Mouse (Mus musculus) retina, postnatal 7 days (tissue): ENCODE data around the gene Mnt.

Source experiments
- DNase-seq: peaks from one replicate; pipeline ENCODE4 v3.0.0-alpha.2; 2012; ENCODE audit warnings: low read depth, low spot score

The Mnt gene

DNA sequence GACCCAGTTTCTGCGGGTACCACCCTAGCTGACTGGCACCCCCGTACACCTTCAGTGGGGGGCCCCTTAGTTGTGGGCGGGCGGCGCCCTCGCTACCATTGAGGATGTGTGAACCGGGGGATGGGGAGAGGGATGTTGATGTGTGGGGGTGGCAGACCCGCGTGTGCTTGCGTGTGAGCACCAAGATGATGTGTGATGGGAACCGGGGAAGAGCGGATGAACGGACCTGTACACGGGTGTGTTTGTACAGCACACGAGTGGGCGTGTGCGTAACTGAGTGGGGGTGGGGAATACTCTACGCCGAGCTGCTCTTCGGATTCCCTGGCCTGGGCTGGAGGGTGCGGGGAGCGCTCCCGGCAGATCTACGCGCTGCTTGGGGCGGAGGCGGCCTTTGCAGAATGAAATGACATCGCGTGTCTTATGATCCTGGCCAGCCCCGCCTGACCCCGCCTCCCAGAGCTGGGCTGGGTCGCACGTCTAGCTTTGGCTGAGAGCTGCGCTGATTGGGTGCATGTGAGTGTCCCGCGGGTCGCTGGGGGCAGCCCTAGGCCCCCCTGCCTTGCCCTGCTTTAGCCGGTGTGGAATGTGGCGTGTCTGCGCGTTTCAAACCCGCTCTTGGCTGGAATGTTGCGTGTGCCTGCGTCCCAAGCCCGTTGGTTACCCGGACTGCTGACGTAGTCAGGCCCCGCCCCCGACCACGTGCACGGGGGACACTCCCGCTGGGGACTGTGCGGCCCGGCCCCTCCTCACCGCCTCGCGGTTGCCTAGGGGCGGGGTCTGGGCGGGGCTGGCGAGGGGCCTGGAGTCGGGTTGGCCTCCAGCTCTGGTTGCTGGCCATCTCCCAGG is 1.1 kb downstream of the Mnt start:
- DNase-seq = peak; percentile 96

DNA sequence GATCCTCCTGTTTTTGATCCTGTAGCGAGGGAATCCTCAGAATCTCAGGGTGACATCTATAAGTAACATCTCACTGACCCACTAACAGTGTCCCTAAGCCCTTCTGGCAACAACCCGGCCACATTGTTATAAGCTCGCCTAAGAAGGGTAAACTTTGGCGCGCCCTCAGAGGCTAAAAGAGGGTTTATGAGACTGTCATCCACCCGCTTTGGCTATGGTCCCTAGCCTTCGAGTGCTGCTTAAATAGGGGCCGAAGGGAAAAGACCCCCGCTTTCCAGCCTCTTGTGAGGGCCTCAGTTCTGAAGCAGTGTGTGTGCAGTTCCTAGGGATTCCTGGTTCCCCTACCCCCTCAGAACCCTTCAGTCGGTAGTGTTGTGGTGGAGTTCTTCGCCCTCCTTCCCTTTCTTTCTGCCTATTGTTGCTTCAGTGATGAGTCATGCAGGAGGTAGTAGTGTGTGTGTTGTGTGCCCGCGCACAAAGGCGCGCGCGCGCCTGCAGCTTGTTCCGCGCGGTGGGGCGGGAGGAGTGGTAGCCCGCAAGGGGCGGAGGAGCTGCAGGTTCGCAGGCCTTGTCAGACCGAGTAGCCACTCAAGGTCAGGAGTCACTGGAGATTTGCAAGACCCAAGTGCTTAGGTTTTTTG is 1.9 kb downstream of the Mnt start:
- DNase-seq = no peak

DNA sequence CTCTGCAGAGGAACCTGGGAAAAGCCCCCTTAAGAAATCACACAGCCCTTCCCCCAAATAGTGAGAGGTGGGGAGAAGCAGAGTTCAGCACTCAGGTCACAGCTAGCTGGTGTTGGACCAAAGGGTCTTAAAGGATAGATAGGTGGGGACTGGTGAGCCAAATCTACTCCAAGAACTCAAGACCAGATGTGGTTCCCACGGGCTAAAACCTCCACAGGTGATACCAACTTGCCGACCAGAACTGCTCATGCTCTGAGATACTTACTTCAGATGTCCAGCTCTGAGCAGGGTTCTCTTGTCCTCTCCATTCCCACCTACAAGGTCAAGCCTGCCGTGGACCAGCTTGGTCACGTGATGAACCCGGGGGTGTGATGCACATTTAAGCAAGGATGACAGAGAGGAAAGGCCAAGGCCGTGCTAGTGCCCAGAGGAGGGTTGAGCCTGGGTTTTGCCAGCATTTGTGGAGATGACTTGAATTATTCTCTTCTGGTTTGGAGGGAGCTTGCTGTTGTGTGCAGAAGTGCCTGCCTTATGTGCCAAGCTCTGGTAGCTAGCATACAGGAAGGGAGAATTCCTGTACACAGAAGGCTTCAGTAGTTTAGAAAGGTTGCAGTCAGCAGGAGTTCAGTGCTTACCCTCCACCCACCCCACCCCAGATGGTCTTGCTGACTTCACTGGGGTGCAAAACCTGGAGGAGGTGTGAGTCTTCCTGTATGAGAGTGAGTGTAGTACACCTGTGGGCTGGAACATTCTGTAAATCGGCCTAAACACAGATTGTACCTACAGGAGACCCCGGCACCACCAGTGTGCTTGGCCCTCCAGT is 3.0 kb downstream of the Mnt start:
- DNase-seq = no peak

DNA sequence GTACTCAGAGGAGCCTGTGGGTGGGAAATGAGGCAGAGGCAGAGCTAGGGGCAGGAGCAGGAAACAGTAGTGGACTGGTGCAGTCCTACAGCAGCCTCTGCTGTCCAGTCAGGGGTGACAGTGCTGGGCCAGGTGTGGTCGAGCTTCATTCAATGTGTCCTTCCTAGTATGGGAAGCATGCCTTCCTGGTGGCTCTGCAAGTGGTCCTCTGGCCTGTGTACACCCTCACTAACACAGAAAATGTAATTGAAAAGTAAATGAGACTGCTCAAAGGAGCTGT is 3.6 kb downstream of the Mnt start:
- no peak for DNase-seq

DNA sequence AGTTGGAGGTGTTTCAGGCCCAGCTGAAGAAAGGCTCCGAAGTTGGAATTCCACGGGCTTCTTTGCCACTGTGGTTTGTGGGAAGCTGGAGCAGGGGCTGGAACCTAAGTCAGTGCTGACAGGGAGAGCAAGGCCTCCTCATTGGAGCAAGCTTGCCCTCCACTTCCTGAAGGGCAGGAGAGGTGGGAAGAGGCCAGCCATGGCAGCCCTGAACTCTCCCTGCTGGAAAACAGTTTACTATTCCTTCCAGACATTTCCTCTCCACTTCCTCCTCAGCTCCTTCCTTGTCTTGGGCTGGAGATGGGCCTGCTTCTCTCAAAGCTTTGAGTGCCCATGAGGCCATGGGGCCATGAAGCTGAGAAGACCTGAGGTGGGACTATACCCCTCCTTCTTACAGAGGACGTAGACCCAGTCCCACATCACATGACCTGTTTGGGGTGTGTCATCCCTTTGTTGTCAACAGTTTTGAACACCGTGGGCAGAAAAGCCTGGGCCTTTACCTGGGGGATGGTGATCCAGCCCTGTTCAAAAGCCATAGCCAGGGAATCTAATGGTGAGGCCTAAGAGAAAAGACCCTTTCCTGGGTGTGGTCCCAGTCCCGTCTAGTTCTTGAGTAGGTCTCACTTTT is 4.0 kb downstream of the Mnt start:
- no peak for DNase-seq

DNA sequence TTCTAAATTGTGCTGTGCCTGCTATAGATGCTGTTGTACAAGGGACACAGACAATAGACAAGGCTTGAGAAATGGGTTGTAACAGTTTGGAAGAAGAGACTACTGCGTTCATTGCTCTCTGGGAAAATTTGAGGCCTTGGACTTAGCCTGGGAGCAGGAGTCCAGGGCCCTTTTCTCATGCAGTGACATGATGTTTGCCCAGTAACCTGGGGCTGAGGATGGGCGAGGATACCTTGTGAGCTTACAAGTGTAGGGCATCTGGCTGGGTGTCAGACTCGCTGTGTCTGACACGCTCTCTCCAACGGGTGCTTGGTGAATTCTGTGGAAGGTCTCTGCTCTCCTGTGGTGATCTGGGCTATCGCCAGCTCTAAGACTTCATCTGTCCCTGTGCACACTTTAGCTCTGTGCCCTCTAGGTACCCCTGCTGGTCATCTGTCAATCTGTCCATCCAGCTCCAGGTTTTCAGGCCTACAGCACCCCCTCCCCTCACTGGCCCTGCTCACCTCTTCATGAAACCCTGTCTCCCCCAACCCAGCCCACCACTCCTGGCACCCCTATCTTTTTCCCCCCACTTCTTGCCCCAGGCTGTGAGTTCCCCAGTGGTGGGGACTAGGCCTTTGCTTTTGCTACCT is 5.0 kb downstream of the Mnt start:
- DNase-seq = no peak

DNA sequence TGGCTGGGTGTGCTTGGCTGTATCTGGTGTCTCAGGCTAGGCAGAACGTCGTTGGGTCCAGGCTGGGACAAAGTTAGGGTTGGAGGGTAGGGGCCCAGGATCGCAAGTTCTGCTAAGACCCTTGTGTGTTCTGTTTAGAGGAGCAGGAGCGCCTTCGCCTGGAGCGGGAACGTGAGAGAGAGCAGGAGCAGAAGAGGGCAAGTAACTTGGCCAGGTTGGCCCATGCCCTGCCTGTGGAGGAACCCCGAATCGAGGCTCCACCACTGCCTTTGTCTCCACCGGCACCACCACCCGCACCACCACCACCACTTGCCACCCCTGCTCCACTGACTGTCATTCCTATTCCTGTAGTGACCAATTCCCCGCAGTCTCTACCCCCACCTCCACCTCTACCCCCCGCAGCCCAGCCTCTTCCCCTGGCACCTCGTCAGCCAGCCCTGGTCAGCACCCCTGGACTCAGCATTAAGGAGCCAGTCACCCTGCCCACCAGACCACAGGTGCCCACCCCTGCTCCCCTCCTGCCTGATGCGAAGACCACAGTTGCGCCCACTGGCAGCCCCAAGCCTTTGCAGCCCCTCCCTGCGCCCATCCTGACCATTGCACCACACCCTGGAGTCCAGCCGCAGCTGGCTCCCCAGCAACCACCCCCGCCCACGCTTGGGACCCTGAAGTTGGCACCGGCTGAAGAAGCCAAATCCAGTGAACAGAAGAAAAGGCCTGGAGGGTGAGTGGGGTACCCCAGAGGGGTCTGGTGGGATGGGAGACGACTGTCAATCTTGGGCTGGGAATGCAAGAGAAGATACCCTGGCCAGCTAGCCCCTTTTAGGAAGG is 5.7 kb downstream of the Mnt start:
- no peak for DNase-seq

DNA sequence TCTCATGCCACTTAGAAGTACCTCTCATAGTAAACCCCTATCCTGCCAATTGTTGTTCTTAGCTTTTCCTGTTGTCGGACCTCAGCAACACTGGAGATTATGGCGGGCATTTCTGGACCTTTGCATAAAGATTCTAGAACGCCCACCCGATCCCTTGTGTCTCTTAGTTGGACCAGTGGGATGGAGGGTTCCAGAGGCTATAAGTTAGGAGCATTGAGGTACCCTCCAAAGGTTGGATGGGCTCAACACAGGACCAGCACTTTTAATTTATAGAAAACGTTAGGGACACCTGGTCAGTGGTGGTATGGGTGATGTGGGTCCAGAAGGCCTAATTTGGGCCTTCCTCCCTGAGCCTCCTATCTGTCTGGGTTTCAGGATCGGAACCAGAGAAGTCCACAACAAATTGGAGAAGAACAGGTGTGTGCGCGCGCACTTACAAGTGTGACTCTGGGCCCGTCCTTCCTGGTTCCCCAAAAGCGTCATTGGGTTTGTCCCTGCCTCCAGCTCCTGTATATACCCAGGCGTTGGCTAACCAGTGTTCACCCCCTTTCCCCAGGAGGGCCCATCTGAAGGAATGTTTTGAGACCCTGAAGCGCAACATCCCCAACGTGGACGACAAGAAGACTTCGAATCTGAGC is 6.5 kb downstream of the Mnt start:
- DNase-seq = no peak

DNA sequence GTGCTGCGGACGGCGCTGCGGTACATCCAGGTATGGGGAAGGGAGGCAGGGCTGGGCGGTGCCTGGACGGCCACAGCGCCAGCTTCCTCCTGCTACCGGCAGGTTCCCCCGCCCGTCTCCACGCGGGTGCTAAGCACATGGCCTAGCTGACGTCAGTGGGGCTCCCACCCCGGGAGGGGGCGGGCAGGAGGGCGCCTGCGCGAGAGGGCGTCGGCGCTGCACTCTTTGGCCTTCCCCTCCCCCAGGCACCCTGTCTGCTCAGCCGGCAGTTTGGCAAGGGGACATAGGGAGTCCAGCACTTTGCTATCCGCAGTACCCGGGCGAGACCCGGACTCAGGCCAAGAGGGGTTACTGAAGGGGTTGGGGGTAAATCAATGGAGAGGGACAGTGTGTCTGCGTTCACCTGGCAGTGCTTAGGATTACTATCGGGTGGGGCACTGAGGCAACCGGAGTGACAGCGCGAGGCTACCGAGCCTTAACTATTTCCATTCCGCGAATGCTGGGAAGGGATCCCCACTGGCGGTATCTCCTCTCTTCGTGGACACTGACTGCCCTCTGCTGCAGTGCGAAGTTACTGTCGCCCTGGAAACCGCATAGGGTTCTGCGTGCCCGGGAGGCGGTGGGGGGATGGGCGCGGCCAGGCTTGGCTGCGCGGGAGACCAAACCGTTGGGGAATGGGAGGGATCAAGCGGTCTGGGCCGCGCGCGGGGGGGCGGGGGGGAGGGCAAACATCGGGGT is 7.1 kb downstream of the Mnt start:
- peak; percentile 81 for DNase-seq

DNA sequence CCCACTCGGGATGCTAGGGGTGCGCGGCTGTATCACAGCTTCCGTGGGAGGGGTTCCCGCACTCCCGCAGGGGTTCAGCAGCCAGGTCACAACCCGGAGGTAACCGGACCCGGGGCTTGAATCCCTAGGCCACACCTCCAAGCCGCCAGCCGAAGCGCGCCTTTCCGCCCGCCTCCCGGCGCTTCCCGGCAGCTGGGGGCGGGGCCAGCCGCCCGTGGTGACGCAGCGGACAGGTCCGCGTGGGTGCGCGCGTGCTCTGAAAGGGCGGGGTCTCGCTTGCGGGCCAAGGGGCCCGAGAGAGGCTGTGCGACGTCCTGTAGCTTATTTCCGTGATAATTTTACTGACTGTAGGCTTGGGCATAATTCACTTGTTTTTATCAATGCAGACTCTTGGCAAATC is 7.7 kb downstream of the Mnt start:
- DNase-seq = peak; percentile 83

DNA sequence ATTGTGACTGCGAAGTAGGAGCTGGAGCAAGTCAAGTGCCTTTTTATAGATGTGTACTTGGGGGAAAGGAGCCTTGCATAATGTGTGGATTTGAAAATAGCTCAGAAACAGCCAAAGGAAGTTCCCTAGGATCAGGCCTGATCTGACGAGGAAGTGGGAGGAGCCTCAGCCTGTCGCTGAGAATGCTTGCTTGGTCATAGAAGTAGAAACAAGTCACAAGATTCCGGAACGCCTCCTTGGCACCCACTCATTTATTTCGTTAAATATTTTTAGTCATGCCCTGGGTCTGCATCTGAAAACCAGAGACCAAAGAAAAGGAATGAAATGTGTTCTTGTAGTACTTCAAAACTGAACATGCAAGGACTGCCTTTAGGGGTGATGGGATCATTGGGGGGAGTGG is 8.3 kb downstream of the Mnt start:
- no peak for DNase-seq

DNA sequence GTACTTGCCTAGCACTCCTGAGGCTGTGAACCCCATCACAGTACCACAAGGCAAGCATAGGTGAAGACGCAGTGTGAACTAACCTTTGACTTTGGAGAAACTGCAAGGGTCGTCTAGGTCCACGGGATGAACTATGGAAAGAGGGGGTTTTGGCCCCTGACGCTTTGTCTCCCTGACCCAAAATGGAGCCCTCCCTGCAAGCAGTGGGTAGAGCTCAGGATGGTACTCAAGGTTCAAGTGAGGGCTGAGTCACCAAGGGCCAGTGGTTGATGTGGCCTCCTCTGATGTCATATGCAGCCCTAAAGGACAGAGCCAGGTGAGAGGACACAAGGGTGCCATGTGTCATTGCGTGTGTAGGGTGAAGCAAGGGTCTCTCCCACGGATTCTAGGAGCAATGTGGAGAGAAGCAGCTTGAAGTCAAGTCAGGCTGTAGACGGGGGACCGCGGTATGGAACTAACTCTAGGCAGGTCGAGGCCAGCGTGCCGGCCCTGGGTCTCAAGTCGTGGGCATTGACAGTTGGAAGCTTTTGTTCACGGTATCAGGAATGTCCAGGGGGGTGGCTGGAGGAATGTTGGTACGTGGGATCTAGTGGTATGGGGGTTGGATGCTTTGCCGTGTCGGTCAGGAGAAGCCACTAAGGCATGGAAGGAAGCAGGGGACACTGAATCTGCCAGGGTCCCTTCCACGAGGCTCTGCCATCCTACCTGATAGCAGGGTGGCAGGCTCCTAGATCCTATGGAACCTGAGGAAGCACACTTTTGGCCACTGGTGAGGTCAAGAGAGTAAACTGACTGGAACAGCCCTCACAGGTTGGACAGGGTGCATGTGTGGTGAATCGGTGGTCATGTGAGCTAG is 9.4 kb downstream of the Mnt start:
- no peak for DNase-seq

DNA sequence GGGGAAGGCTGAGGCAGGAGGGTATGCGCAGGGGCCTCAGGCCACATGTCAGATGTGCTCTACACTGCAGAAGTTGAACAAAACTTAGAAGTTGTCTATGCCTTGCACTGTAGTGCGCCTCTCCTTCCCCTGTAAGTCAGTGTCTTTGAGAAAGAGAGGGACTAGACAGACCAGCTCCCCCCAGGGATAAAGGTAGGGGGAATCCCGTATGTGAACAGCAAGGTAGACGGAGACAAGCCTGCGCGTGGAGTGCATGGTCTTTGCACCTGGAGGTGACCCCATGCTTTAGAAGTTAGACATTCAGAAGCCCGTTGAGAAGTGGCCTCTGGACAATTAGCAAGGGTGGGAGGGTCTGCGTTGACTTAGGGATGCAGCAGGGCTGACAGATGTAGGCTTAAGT is 10.0 kb downstream of the Mnt start:
- no peak for DNase-seq

DNA sequence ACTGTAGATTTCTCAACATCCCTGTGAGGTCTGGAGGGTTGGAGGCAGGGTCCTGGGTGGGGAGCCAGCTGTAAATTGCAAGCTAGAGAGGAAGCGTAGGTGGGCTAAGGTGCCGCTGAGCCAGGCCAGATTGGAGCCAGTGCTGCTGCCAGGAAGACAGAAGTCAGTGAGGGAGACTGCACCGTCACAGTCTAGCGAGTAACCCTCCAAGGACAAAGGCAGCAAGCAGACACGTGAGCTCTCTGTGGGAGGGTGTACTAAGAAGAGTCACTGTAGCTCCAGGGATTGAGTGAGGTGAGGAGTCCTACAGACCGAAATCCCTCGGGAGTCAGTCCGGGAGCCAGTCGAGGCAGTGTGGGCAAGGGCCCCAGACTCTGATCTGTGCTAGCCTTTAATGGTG is 10.6 kb downstream of the Mnt start:
- DNase-seq = no peak

DNA sequence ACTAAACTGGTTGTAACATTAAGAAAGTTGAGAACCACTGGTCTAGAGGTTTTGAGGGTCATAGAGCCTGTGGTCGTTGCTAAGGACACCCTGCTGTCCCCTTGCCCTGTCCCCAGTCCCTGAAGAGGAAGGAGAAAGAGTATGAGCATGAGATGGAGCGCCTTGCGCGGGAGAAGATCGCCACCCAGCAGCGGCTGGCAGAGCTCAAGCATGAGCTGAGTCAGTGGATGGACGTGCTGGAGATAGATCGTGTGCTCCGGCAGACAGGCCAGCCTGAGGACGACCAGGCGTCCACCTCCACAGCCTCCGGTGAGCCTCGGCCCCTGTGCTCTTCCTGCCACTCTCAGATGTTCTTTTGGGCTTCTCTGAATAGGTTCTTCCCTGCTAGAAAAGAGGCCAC is 11.3 kb downstream of the Mnt start:
- DNase-seq = no peak

DNA sequence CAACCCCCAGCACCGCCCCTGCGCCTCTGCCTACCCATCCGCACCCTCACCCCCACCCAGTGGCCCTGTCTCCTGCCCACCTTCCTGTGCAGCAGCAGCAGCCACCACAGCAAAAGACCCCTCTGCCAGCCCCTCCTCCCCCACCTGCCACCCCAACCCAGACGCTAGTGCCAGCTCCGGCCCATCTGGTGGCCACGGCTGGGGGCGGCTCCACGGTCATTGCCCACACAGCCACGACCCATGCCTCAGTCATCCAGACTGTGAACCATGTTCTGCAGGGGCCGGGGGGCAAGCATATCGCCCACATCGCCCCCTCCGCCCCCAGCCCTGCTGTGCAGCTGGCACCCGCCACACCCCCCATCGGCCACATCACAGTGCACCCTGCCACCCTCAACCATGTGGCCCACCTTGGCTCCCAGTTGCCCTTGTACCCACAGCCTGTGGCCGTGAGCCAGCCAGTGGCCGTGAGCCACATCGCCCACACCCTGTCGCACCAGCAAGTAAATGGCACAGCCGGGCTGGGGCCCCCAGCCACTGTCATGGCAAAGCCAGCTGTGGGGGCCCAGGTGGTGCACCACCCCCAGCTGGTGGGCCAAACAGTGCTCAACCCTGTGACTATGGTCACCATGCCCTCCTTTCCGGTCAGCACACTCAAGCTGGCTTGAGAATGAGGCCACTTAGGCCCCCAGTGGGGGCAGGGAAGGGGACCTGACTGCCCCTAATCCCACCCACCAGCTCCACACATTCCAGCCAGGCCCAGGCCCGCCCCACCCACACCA is 12.1 kb downstream of the Mnt start:
- DNase-seq = no peak

DNA sequence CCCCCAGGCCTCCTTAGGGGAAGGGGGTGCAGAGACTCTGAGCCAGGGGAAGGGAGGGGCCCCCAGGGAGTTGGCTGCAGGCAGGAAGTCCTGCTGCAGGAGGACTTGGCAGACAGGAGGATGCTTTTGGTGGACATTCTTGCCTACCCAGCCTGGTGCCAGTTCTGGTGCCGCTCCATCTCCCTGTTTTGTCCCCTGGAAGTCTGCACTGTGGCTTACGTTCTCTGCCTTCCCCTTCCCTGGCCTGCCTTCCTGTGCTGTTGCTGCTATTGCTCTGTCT is 12.7 kb downstream of the Mnt start:
- DNase-seq = no peak

DNA sequence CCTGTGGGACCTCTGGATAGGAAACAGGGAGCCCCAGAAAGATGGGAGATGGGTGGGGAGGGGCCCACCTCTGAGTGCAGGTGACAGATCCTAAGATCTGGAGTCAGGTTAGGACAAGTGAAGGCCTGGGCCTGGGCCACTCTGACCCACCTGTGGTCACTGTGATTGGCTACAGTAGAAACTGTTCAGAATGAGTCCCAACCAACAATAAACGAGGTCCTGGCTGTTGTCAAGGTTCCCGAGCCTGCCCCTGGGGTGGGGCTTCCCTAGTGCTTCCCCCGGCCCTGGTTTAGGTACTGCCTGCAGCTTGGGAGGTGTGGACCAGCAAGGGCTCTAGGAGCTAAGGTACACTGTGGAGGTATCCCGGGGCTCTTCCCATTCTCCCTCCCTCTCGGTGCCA is 13.0 kb downstream of the Mnt start:
- no peak for DNase-seq
